Comparison of ENCODE assay signal across 11 mouse cellular contexts in genomic region chr4:98103337-98103666, GRCm38 (mm10).
DNase-seq lines count a peak whose midpoint lies in the region; ATAC-seq and TF ChIP-seq lines count a peak whose summit lies in the region.
"Had no signal": no experiment of that assay in that cellular context is flagged by ENCODE, and none has a peak within 500 bp of the region (broad histone marks: within the 10 kb centered on the region; RNA-seq: fewer than 3 reads in every experiment).

No protein-coding gene starts in this region.

- peak overlapping the region; percentile 90 for H3K27ac ChIP-seq in layer of hippocampus, adult 2 months
- H3K27ac ChIP-seq in forebrain, embryonic 11.5 days (ENCODE audit: low read depth, low read length), result peak overlapping the region; percentile 80
- peak overlapping the region; percentile 47 for H3K27ac ChIP-seq in hindbrain, embryonic 15.5 days (replicated peaks)
- peak overlapping the region; percentile 67 for H3K27ac ChIP-seq in midbrain, embryonic 14.5 days (replicated peaks; ENCODE audit: low read depth, low read length)
- H3K27ac ChIP-seq: lung, embryonic 15.5 days had no signal

- no peak overlapping the region for H3K4me2 ChIP-seq in forebrain, embryonic 11.5 days (ENCODE audit: low read depth, low read length, severe bottlenecking)
- H3K4me2 ChIP-seq in hindbrain, embryonic 15.5 days, result no peak overlapping the region
- peak overlapping the region; percentile 51 for H3K4me2 ChIP-seq in midbrain, embryonic 14.5 days (ENCODE audit: low read length)

- DNase-seq in layer of hippocampus, adult 2 months (ENCODE audit: low spot score in 2 of 2), result no peak
- no peak for DNase-seq in layer of hippocampus, adult 11-12 months (ENCODE audit: low spot score)
- DNase-seq in forebrain, embryonic 11.5 days (ENCODE audit: low spot score), result no peak
- DNase-seq in midbrain, embryonic 14.5 days, result no peak
- no peak for DNase-seq in spleen, postnatal 36 days (ENCODE audit: low spot score in 2 of 2)
- DNase-seq in cerebellum, adult 11-12 months, result no peak
- DNase-seq in spleen, adult 12 weeks (ENCODE audit: low spot score), result no peak
- DNase-seq: adrenal gland, adult 8-10 months had no signal

- no peak overlapping the region for H3K4me3 ChIP-seq in layer of hippocampus, adult 2 months
- H3K4me3 ChIP-seq in forebrain, embryonic 11.5 days (ENCODE audit: low read depth, low read length), result no peak overlapping the region
- no peak overlapping the region for H3K4me3 ChIP-seq in hindbrain, embryonic 15.5 days
- no peak overlapping the region; the same call in 1 of the 2 replicates for H3K4me3 ChIP-seq in midbrain, embryonic 14.5 days (replicated peaks; ENCODE audit: low read depth, low read length)
- H3K4me3 ChIP-seq: lung, embryonic 15.5 days had no signal

- no peak; the same call in 1 of the 2 replicates for ATAC-seq in forebrain, embryonic 11.5 days (replicated peaks; ENCODE audit: low FRiP score)
- no peak for ATAC-seq in hindbrain, embryonic 15.5 days (ENCODE audit: low FRiP score, low read depth)
- ATAC-seq in midbrain, embryonic 14.5 days (ENCODE audit: low FRiP score, low TSS enrichment), result no peak; the same call in 1 of the 2 replicates
- ATAC-seq: intestine, postnatal 0 days had no signal

- no peak for TF ChIP-seq CTCF in layer of hippocampus, adult 2 months (conservative IDR thresholded peaks at IDR 0.05)

- no peak overlapping the region for H3K9ac ChIP-seq in forebrain, embryonic 11.5 days (ENCODE audit: low read length)
- H3K9ac ChIP-seq in hindbrain, embryonic 15.5 days, result no peak overlapping the region
- H3K9ac ChIP-seq in midbrain, embryonic 14.5 days (replicated peaks; ENCODE audit: low read length), result peak overlapping the region; percentile 14; the same call in 1 of the 2 replicates
- H3K9ac ChIP-seq: lung, embryonic 15.5 days had no signal

- H3K4me1 ChIP-seq in forebrain, embryonic 11.5 days (replicated peaks; ENCODE audit: control insufficient read depth, insufficient read depth, low read length), result peaks cover 36% of the 10 kb centered on the region
- peaks cover 79% of the 10 kb centered on the region for H3K4me1 ChIP-seq in hindbrain, embryonic 15.5 days (replicated peaks)
- H3K4me1 ChIP-seq in midbrain, embryonic 14.5 days (ENCODE audit: control insufficient read depth, insufficient read depth, low read length), result peaks cover 67% of the 10 kb centered on the region

- peaks cover 8% of the 10 kb centered on the region; the same call in 1 of the 2 replicates for H3K27me3 ChIP-seq in forebrain, embryonic 11.5 days (ENCODE audit: control insufficient read depth, insufficient read depth, low read length)
- H3K27me3 ChIP-seq in hindbrain, embryonic 15.5 days, result no peaks in the 10 kb centered on the region
- H3K27me3 ChIP-seq in midbrain, embryonic 14.5 days (ENCODE audit: control insufficient read depth, insufficient read depth, low read length), result no peaks in the 10 kb centered on the region
- H3K27me3 ChIP-seq: lung, embryonic 15.5 days had no signal

- 10% methylated on average over 2 of the region's 2 CpGs for WGBS in forebrain, embryonic 11.5 days
- WGBS in hindbrain, embryonic 15.5 days, result 46% methylated on average over 2 of the region's 2 CpGs
- WGBS in midbrain, embryonic 14.5 days, result 6% methylated on average over 2 of the region's 2 CpGs

- no peaks in the 10 kb centered on the region for H3K9me3 ChIP-seq in forebrain, embryonic 11.5 days (ENCODE audit: control insufficient read depth, low read length)
- no peaks in the 10 kb centered on the region for H3K9me3 ChIP-seq in hindbrain, embryonic 15.5 days
- H3K9me3 ChIP-seq in midbrain, embryonic 14.5 days (ENCODE audit: control insufficient read depth, low read length), result no peaks in the 10 kb centered on the region
- H3K9me3 ChIP-seq: lung, embryonic 15.5 days had no signal

- no peaks in the 10 kb centered on the region for H3K36me3 ChIP-seq in forebrain, embryonic 11.5 days (ENCODE audit: control insufficient read depth, insufficient read depth, low read length)
- no peaks in the 10 kb centered on the region for H3K36me3 ChIP-seq in hindbrain, embryonic 15.5 days
- no peaks in the 10 kb centered on the region for H3K36me3 ChIP-seq in midbrain, embryonic 14.5 days (ENCODE audit: control insufficient read depth, insufficient read depth, low read length)
- H3K36me3 ChIP-seq: lung, embryonic 15.5 days had no signal
